Mouse (Mus musculus): ENCODE results near the gene Tmem242.

Tmem242 gene

GRCm38 (mm10) chr17:5416518-5416917 lies 23.5 kb downstream of the Tmem242 start:
- DNase-seq (ENCODE audit: low read depth), result no peak

- DNase-seq (ENCODE audit: low read depth), result no peak
These were observed 26.0 kb downstream of the Tmem242 start for GRCm38 (mm10) chr17:5414041-5414440.

GRCm38 (mm10) chr17:5413350-5413749 lies 26.7 kb downstream of the Tmem242 start:
- DNase-seq (ENCODE audit: low read depth), result no peak

GRCm38 (mm10) chr17:5412740-5413139 lies 27.3 kb downstream of the Tmem242 start:
- no peak for DNase-seq (ENCODE audit: low read depth)

- no peak for DNase-seq (ENCODE audit: low read depth)
These were observed 27.8 kb downstream of the Tmem242 start for GRCm38 (mm10) chr17:5412301-5412700.

- DNase-seq (ENCODE audit: low read depth), result no peak
These were observed 28.9 kb downstream of the Tmem242 start for GRCm38 (mm10) chr17:5411205-5411604.

- no peak for DNase-seq (ENCODE audit: low read depth)
These were observed 29.7 kb downstream of the Tmem242 start for GRCm38 (mm10) chr17:5410336-5410735.

GRCm38 (mm10) chr17:5407030-5407429 lies 33.0 kb downstream of the Tmem242 start:
- DNase-seq (ENCODE audit: low read depth), result no peak

GRCm38 (mm10) chr17:5406566-5406965 lies 33.5 kb downstream of the Tmem242 start:
- DNase-seq (ENCODE audit: low read depth), result no peak

GRCm38 (mm10) chr17:5403885-5404284 lies 36.2 kb downstream of the Tmem242 start:
- no peak for DNase-seq (ENCODE audit: low read depth)

- DNase-seq (ENCODE audit: low read depth), result peak; percentile 93
These were observed 37.4 kb downstream of the Tmem242 start for GRCm38 (mm10) chr17:5402624-5403023.

GRCm38 (mm10) chr17:5402069-5402468 lies 38.0 kb downstream of the Tmem242 start:
- peak; percentile 90 for DNase-seq (ENCODE audit: low read depth)

GRCm38 (mm10) chr17:5401288-5401687 lies 38.8 kb downstream of the Tmem242 start:
- DNase-seq (ENCODE audit: low read depth), result no peak

GRCm38 (mm10) chr17:5400435-5401090 lies 39.5 kb downstream of the Tmem242 start:
- no peak for DNase-seq (ENCODE audit: low read depth)

GRCm38 (mm10) chr17:5397148-5398007 lies 42.7 kb downstream of the Tmem242 start:
- peak; percentile 91 for DNase-seq (ENCODE audit: low read depth)

GRCm38 (mm10) chr17:5396213-5396612 lies 43.8 kb downstream of the Tmem242 start:
- no peak for DNase-seq (ENCODE audit: low read depth)

GRCm38 (mm10) chr17:5395454-5396205 lies 44.4 kb downstream of the Tmem242 start:
- DNase-seq (ENCODE audit: low read depth), result no peak

- no peak for DNase-seq (ENCODE audit: low read depth)
These were observed 49.4 kb downstream of the Tmem242 start for GRCm38 (mm10) chr17:5390682-5391081.

- no peak for DNase-seq (ENCODE audit: low read depth)
These were observed 51.7 kb downstream of the Tmem242 start for GRCm38 (mm10) chr17:5388351-5388750.

- DNase-seq (ENCODE audit: low read depth), result no peak
These were observed 53.0 kb downstream of the Tmem242 start for GRCm38 (mm10) chr17:5386885-5387545.

GRCm38 (mm10) chr17:5385694-5386093 lies 54.4 kb downstream of the Tmem242 start:
- no peak for DNase-seq (ENCODE audit: low read depth)

GRCm38 (mm10) chr17:5377930-5378310 lies 62.1 kb downstream of the Tmem242 start:
- DNase-seq (ENCODE audit: low read depth), result peak; percentile 68
